Mouse (Mus musculus) cerebellum, adult 11-12 months (tissue): ENCODE data around the gene Ubd.
A peak's percentile ranks its signal among the peaks of the same experiment; 100 is the strongest.
"Not testable (repeated sequence)": the region's sequence is repeated elsewhere in the genome, so short reads cannot be mapped to it uniquely, and the experiment has no call there.

Source experiments
- DNase-seq: peaks from one replicate; pipeline ENCODE4 v3.0.0; 2022

Gene Ubd

GRCm38 (mm10) chr17:37193656-37194055 is at the start of gene Ubd:
Gene Ubd (plus strand): TSS chr17:37193892.
- DNase-seq = no peak

GRCm38 (mm10) chr17:37161394-37161793 is 32.3 kb upstream of the Ubd start, which contains the start of gene Olfr93:
Gene Olfr93 (minus strand): TSS chr17:37161494.
- no peak for DNase-seq

- DNase-seq = no peak
Measured at GRCm38 (mm10) chr17:37185474-37185873, 8.2 kb upstream of the Ubd start.

GRCm38 (mm10) chr17:37190711-37191110 is 3.0 kb upstream of the Ubd start:
- DNase-seq = no peak

GRCm38 (mm10) chr17:37193032-37193431 is 660 bp upstream of the Ubd start:
- no peak for DNase-seq

- DNase-seq = no peak
Measured at GRCm38 (mm10) chr17:37194782-37195181, 1.1 kb downstream of the Ubd start.

- DNase-seq = no peak
Measured at GRCm38 (mm10) chr17:37196845-37197724, 3.4 kb downstream of the Ubd start.

- DNase-seq = no peak
Measured at GRCm38 (mm10) chr17:37200894-37201293, 7.2 kb downstream of the Ubd start, which contains the start of gene Olfr94. Gene Olfr94 (minus strand): TSS chr17:37200994.

GRCm38 (mm10) chr17:37203206-37203916 is 9.7 kb downstream of the Ubd start:
- peak; percentile 51 for DNase-seq

GRCm38 (mm10) chr17:37203917-37204236 is 10.2 kb downstream of the Ubd start:
- DNase-seq = no peak

GRCm38 (mm10) chr17:37210884-37211768 is 17.4 kb downstream of the Ubd start:
- DNase-seq = no peak

GRCm38 (mm10) chr17:37213018-37213417 is 19.3 kb downstream of the Ubd start, which contains the start of gene Olfr95:
Gene Olfr95 (minus strand): TSS chr17:37213118.
- DNase-seq = no peak

GRCm38 (mm10) chr17:37218486-37218885 is 24.8 kb downstream of the Ubd start:
- DNase-seq = no peak

- no peak for DNase-seq
Measured at GRCm38 (mm10) chr17:37219846-37220245, 26.2 kb downstream of the Ubd start, which contains the start of gene Olfr96. Gene Olfr96 (plus strand): TSS chr17:37220146.

GRCm38 (mm10) chr17:37221879-37222278 is 28.2 kb downstream of the Ubd start:
- no peak for DNase-seq

GRCm38 (mm10) chr17:37237230-37237629 is 43.5 kb downstream of the Ubd start, which contains the start of gene Olfr97:
Gene Olfr97 (minus strand): TSS chr17:37237330.
- not testable (repeated sequence) for DNase-seq

GRCm38 (mm10) chr17:37242198-37242597 is 48.5 kb downstream of the Ubd start:
- no peak for DNase-seq
